In the genomic region with DNA sequence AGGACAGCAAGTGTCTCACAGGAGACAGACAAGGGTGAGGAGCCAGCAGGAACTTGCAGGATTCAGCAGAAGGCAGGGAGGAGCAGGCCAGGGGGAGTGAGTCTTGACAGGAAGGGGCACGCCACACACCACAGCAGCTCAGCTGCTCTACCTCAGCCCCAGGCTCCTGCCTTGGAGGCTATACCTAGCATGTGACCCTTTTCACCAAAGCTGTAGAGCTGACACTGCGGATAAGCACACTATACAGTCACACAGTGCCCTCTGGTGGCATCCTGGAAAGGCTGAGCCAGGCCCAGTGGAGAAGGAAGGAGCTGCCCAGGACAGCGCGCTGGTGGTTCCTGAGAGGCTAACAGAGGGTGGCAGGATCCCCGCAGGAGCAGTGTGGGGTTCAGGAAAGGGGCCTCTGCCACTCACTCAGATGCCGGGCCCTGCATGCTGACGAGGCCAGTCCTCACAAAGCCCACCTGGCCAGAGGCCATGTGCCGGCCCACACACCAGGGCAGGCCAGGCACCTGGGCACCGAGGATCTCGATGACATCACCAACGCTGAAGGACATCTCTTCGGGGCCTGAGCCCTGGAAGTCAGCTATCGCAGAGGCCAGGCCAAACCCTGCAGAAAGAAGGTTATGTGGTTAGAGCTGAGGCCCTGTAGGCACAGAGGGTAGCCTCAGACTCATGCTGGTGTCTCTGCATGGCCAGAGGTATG, we compare ENCODE assay signal across 9 mouse cellular contexts. TPM values are rescaled to one million over a fixed set of nuclear protein-coding genes. Genes with fewer than 3 reads are reported as not detected.
DNase-seq lines count a peak whose midpoint lies in the region; ATAC-seq and TF ChIP-seq lines count a peak whose summit lies in the region.
"Had no signal": no experiment of that assay in that cellular context is flagged by ENCODE, and none has a peak within 500 bp of the region (broad histone marks: within the 10 kb centered on the region; RNA-seq: fewer than 3 reads in every experiment).

No protein-coding gene starts in this region.

- H3K9ac ChIP-seq in heart, adult 2 months (ENCODE audit: low read depth, low read length) = no peak overlapping the region
- no peak overlapping the region for H3K9ac ChIP-seq in kidney, embryonic 16.5 days (replicated peaks; ENCODE audit: low read length)
- no peak overlapping the region for H3K9ac ChIP-seq in liver, embryonic 12.5 days

- WGBS in heart, adult 2 months = 44% methylated on average over 13 of the region's 13 CpGs
- WGBS in kidney, embryonic 16.5 days = 52% methylated on average over 13 of the region's 13 CpGs
- WGBS in liver, embryonic 12.5 days (ENCODE audit: insufficient replicate concordance) = 52% methylated on average over 13 of the region's 13 CpGs
- 60% methylated on average over 13 of the region's 13 CpGs for WGBS in thymus, adult 2 months

- ATAC-seq in kidney, embryonic 16.5 days (ENCODE audit: low FRiP score, low TSS enrichment) = peak; percentile 83
- peak; percentile 53; the same call in 1 of the 2 replicates for ATAC-seq in liver, embryonic 12.5 days

- H3K4me3 ChIP-seq in heart, adult 2 months = no peak overlapping the region
- no peak overlapping the region for H3K4me3 ChIP-seq in kidney, embryonic 16.5 days (ENCODE audit: low read length)
- H3K4me3 ChIP-seq in liver, embryonic 12.5 days = no peak overlapping the region
- H3K4me3 ChIP-seq in thymus, adult 2 months (ENCODE audit: control insufficient read depth, insufficient read depth, low read length) = no peak overlapping the region
- H3K4me3 ChIP-seq: erythroblast, embryonic 14.5 days had no signal

- H3K9me3 ChIP-seq in kidney, embryonic 16.5 days (ENCODE audit: low read length) = no peaks in the 10 kb centered on the region
- no peaks in the 10 kb centered on the region for H3K9me3 ChIP-seq in liver, embryonic 12.5 days (replicated peaks)

- TF ChIP-seq POLR2A in heart, adult 2 months (IDR thresholded peaks at IDR 0.05; ENCODE audit: insufficient read depth, low read depth, low read length) = no peak
- no peak for TF ChIP-seq POLR2A in thymus, adult 2 months (IDR thresholded peaks at IDR 0.05; ENCODE audit: control insufficient read depth, extremely low read depth, insufficient read depth, low read length, poor library complexity)

- no peaks in the 10 kb centered on the region for H3K36me3 ChIP-seq in heart, adult 2 months (ENCODE audit: control insufficient read depth, insufficient read depth, low read length)
- H3K36me3 ChIP-seq in kidney, embryonic 16.5 days (ENCODE audit: insufficient read depth, low read length) = no peaks in the 10 kb centered on the region
- no peaks in the 10 kb centered on the region for H3K36me3 ChIP-seq in liver, embryonic 12.5 days
- H3K36me3 ChIP-seq in thymus, adult 2 months (ENCODE audit: control insufficient read depth, insufficient read depth, low read length) = no peaks in the 10 kb centered on the region

- DNase-seq in 416B (ENCODE audit: low read depth) = peak; percentile 87
- peak; percentile 85 for DNase-seq in adrenal gland, adult 2 months
- DNase-seq in embryo, embryonic 11 days = peak; percentile 90
- DNase-seq in heart, adult 2 months = peak; percentile 67 to 70
- peak; percentile 18 to 20 for DNase-seq in natural killer cell, adult 2 months (ENCODE audit: low spot score in 2 of 2)
- peak; percentile 52 for DNase-seq in thymus, adult 2 months

- H3K27me3 ChIP-seq in heart, adult 2 months (ENCODE audit: control insufficient read depth, insufficient read depth, low read length) = no peaks in the 10 kb centered on the region
- H3K27me3 ChIP-seq in kidney, embryonic 16.5 days (ENCODE audit: insufficient read depth, low read length) = no peaks in the 10 kb centered on the region
- no peaks in the 10 kb centered on the region for H3K27me3 ChIP-seq in liver, embryonic 12.5 days (replicated peaks)
- no peaks in the 10 kb centered on the region for H3K27me3 ChIP-seq in thymus, adult 2 months (ENCODE audit: control insufficient read depth, insufficient read depth, low read length)

- H3K4me2 ChIP-seq in kidney, embryonic 16.5 days (replicated peaks; ENCODE audit: low read depth, low read length) = no peak overlapping the region
- H3K4me2 ChIP-seq in liver, embryonic 12.5 days = no peak overlapping the region

- TF ChIP-seq EP300 in heart, adult 2 months (IDR thresholded peaks at IDR 0.05; ENCODE audit: insufficient read depth, low read depth, low read length) = peak; percentile 91; the same call in 1 of the 2 replicates

- no peaks in the 10 kb centered on the region for H3K79me2 ChIP-seq in heart, adult 2 months (replicated peaks; ENCODE audit: control insufficient read depth, insufficient read depth, low read length)

- peaks cover 2% of the 10 kb centered on the region; the same call in 1 of the 2 replicates for H3K4me1 ChIP-seq in heart, adult 2 months (ENCODE audit: control insufficient read depth, insufficient read depth, low read length)
- peaks cover 6% of the 10 kb centered on the region; the same call in 1 of the 2 replicates for H3K4me1 ChIP-seq in kidney, embryonic 16.5 days (ENCODE audit: insufficient read depth, low read length)
- no peaks in the 10 kb centered on the region for H3K4me1 ChIP-seq in liver, embryonic 12.5 days
- no peaks in the 10 kb centered on the region for H3K4me1 ChIP-seq in thymus, adult 2 months (replicated peaks; ENCODE audit: control insufficient read depth, insufficient read depth, low read length)

- intact Hi-C loops in heart, adult 2 months (cut with DNase I) = loop anchor here (1.0 kb wide), 2 partner anchors 118 to 191 kb away; no protein-coding TSS in a partner anchor

- peak; percentile 81 for TF ChIP-seq CTCF in heart, adult 2 months (IDR thresholded peaks at IDR 0.05)
- peak; percentile 35; the same call in 1 of the 2 replicates for TF ChIP-seq CTCF in thymus, adult 2 months (IDR thresholded peaks at IDR 0.05; ENCODE audit: borderline replicate concordance, control insufficient read depth, extremely low read depth, insufficient read depth, low read length, poor library complexity)

- H3K27ac ChIP-seq in heart, adult 2 months = no peak overlapping the region
- H3K27ac ChIP-seq in kidney, embryonic 16.5 days (ENCODE audit: low read length) = no peak overlapping the region
- H3K27ac ChIP-seq in liver, embryonic 12.5 days = no peak overlapping the region
- H3K27ac ChIP-seq in thymus, adult 2 months (ENCODE audit: control insufficient read depth, insufficient read depth, low read length) = no peak overlapping the region

RNA-seq across cellular contexts. Expression of a gene that starts 26.0 kb away (rescaled TPM):
- 10 to 100 TPM; 22.2 to 25.8 TPM for total RNA-seq in adrenal gland, adult 2 months (2021)
- polyA plus RNA-seq in adrenal gland, adult 2 months (2012; rRNA removed) = 27.7 and 28.0 TPM in 2 replicates
- 1 to 10 TPM; 5.7 to 7.2 TPM for total RNA-seq in heart, adult 2 months (2021)
- polyA plus RNA-seq in heart, adult 2 months (2012; rRNA removed) = 6.3 and 6.8 TPM in 2 replicates
- 25.2 and 27.6 TPM in 2 replicates for polyA plus RNA-seq in kidney, embryonic 16.5 days (2015; fragmentation: Nextera tagmentation; extraction: Ambion mirVana)
- polyA plus RNA-seq in liver, embryonic 12.5 days (2016; fragmentation: Nextera tagmentation; extraction: Ambion mirVana) = 3.3 and 3.8 TPM in 2 replicates
- 4.4 and 5.2 TPM in 2 replicates for polyA plus RNA-seq in thymus, adult 2 months (2012; rRNA removed)

RNA-seq across cellular contexts. Expression of a gene that starts 34.2 kb away (rescaled TPM):
- 10 to 100 TPM; 23.8 to 58.0 TPM for total RNA-seq in adrenal gland, adult 2 months (2021)
- 162 and 311 TPM in 2 replicates for polyA plus RNA-seq in adrenal gland, adult 2 months (2012; rRNA removed)
- 100 to 1,000 TPM; 101 to 102 TPM for total RNA-seq in heart, adult 2 months (2021)
- polyA plus RNA-seq in heart, adult 2 months (2012; rRNA removed) = 130 and 147 TPM in 2 replicates
- polyA plus RNA-seq in kidney, embryonic 16.5 days (2015; fragmentation: Nextera tagmentation; extraction: Ambion mirVana) = 16.9 and 18.4 TPM in 2 replicates
- polyA plus RNA-seq in liver, embryonic 12.5 days (2016; fragmentation: Nextera tagmentation; extraction: Ambion mirVana) = 1.2 and 1.4 TPM in 2 replicates
- 24.1 and 37.3 TPM in 2 replicates for polyA plus RNA-seq in thymus, adult 2 months (2012; rRNA removed)
- polyA plus RNA-seq: erythroblast, embryonic 14.5 days had no signal

RNA-seq across cellular contexts. Expression of a gene that starts 43.9 kb away (rescaled TPM):
- 10 to 100 TPM in 1 of 2 experiments, 1 to 10 TPM in 1; 9.5 to 10.1 TPM for total RNA-seq in adrenal gland, adult 2 months (2021)
- 34.8 and 38.2 TPM in 2 replicates for polyA plus RNA-seq in adrenal gland, adult 2 months (2012; rRNA removed)
- total RNA-seq in heart, adult 2 months (2021) = 10 to 100 TPM; 20.1 to 20.8 TPM
- 32.7 and 41.0 TPM in 2 replicates for polyA plus RNA-seq in heart, adult 2 months (2012; rRNA removed)
- 2.8 and 3.0 TPM in 2 replicates for polyA plus RNA-seq in kidney, embryonic 16.5 days (2015; fragmentation: Nextera tagmentation; extraction: Ambion mirVana)
- 0.08 and 0.12 TPM in 2 replicates for polyA plus RNA-seq in liver, embryonic 12.5 days (2016; fragmentation: Nextera tagmentation; extraction: Ambion mirVana)
- polyA plus RNA-seq in thymus, adult 2 months (2012; rRNA removed) = 4.0 and 4.5 TPM in 2 replicates
- polyA plus RNA-seq: erythroblast, embryonic 14.5 days had no signal

Comparison
In these comparisons a context has a peak if more than half of its experiments do, and no peak if none do; other contexts are left out.
1. DNase-seq: peak in every context shown above with its lines; median percentile 90 in embryo, embryonic 11 days; 87 in 416B; 85 in adrenal gland, adult 2 months; 68 in heart, adult 2 months; 52 in thymus, adult 2 months; 19 in natural killer cell, adult 2 months.